Mouse (Mus musculus) testis, postnatal 14 days (tissue): Measurements from ENCODE around the gene Ptcd2.
A peak's percentile ranks its signal among the peaks of the same experiment; 100 is the strongest.

ENCODE experiments used
- DNase-seq: peaks from one replicate; pipeline ENCODE4 v3.0.0; 2021; ENCODE audit warnings: low spot score

Ptcd2 gene

GRCm38 (mm10) chr13:99304365-99304764 lies 40.1 kb downstream of the Ptcd2 start:
- no peak for DNase-seq

GRCm38 (mm10) chr13:99303846-99304245 lies 40.7 kb downstream of the Ptcd2 start:
- no peak for DNase-seq

GRCm38 (mm10) chr13:99299921-99300320 lies 44.6 kb downstream of the Ptcd2 start:
- DNase-seq: no peak

- DNase-seq: no peak
These were observed 50.3 kb downstream of the Ptcd2 start for GRCm38 (mm10) chr13:99294176-99294575.

GRCm38 (mm10) chr13:99290766-99291165 lies 53.7 kb downstream of the Ptcd2 start:
- no peak for DNase-seq

- DNase-seq: peak; percentile 36
These were observed 56.7 kb downstream of the Ptcd2 start for GRCm38 (mm10) chr13:99287786-99288185.

- DNase-seq: no peak
These were observed 57.3 kb downstream of the Ptcd2 start for GRCm38 (mm10) chr13:99287207-99287606.

- DNase-seq: no peak
These were observed 59.3 kb downstream of the Ptcd2 start for GRCm38 (mm10) chr13:99285241-99285640.

GRCm38 (mm10) chr13:99284400-99285160 lies 59.9 kb downstream of the Ptcd2 start:
- no peak for DNase-seq

GRCm38 (mm10) chr13:99283916-99284315 lies 60.6 kb downstream of the Ptcd2 start:
- DNase-seq: no peak

GRCm38 (mm10) chr13:99282961-99283360 lies 61.5 kb downstream of the Ptcd2 start:
- no peak for DNase-seq

- DNase-seq: peak; percentile 67
These were observed 65.2 kb downstream of the Ptcd2 start for GRCm38 (mm10) chr13:99279351-99279750.

GRCm38 (mm10) chr13:99278511-99278910 lies 66.0 kb downstream of the Ptcd2 start:
- no peak for DNase-seq

GRCm38 (mm10) chr13:99277521-99277920 lies 67.0 kb downstream of the Ptcd2 start:
- DNase-seq: no peak

GRCm38 (mm10) chr13:99272046-99272445 lies 72.5 kb downstream of the Ptcd2 start:
- no peak for DNase-seq
